Mouse (Mus musculus): ENCODE measurements around the gene Gabbr2. TPM values are rescaled to one million over a fixed set of nuclear protein-coding genes. Genes with fewer than 3 reads are reported as not detected.
A peak's percentile ranks its signal among the peaks of the same experiment; 100 is the strongest.

Gene Gabbr2
- polyA plus RNA-seq, 1 experiment = not detected

- no peaks in the 10 kb centered on the region for H3K36me3 ChIP-seq (ENCODE audit: control insufficient read depth, insufficient read depth)
Observed at GRCm38 (mm10) chr4:46915476-46915875, 76.2 kb downstream of the Gabbr2 start.

GRCm38 (mm10) chr4:46914606-46915005 is 77.1 kb downstream of the Gabbr2 start:
- no peak for TF ChIP-seq CEBPB (IDR thresholded peaks at IDR 0.05; ENCODE audit: low read depth)
- TF ChIP-seq MYOG (IDR thresholded peaks at IDR 0.05; ENCODE audit: control insufficient read depth, extremely low read depth, insufficient read length) = no peak
- no peak for TF ChIP-seq MYOD1 (IDR thresholded peaks at IDR 0.05; ENCODE audit: control insufficient read depth, insufficient read length, low read depth)
- TF ChIP-seq CTCF (IDR thresholded peaks at IDR 0.05; ENCODE audit: control insufficient read depth, insufficient read depth, insufficient read length) = no peak
- no peak overlapping the region for H3K4me3 ChIP-seq (ENCODE audit: insufficient read depth, poor library complexity, severe bottlenecking)
- no peaks in the 10 kb centered on the region for H3K36me3 ChIP-seq (ENCODE audit: control insufficient read depth, insufficient read depth)
- H3K27me3 ChIP-seq (ENCODE audit: control insufficient read depth, insufficient read depth, insufficient read length) = no peaks in the 10 kb centered on the region
- no peak overlapping the region for H3ac ChIP-seq (ENCODE audit: control insufficient read depth, insufficient read length, low read depth)
- no peaks in the 10 kb centered on the region for H3K79me2 ChIP-seq (ENCODE audit: control insufficient read depth, insufficient read depth)
- no peaks in the 10 kb centered on the region for H3K79me3 ChIP-seq (ENCODE audit: low read depth)

More at GRCm38 (mm10) chr4:46915476-46915875, 76.2 kb downstream of the Gabbr2 start:
- Histone ChIP-seq H3K27me3 (ENCODE audit: control insufficient read depth, insufficient read depth, insufficient read length) (no peaks in the 10 kb centered on the region), H3K4me3 (ENCODE audit: insufficient read depth, poor library complexity, severe bottlenecking) (no peak overlapping the region), H3K79me2 (ENCODE audit: control insufficient read depth, insufficient read depth) (no peaks in the 10 kb centered on the region), H3ac (ENCODE audit: control insufficient read depth, insufficient read length, low read depth) (no peak overlapping the region), H3K79me3 (ENCODE audit: low read depth) (no peaks in the 10 kb centered on the region)
- TF ChIP-seq CTCF (IDR thresholded peaks at IDR 0.05; ENCODE audit: control insufficient read depth, insufficient read depth, insufficient read length) (no peak), MYOG (IDR thresholded peaks at IDR 0.05; ENCODE audit: control insufficient read depth, extremely low read depth, insufficient read length) (no peak), USF1 (IDR thresholded peaks at IDR 0.05; ENCODE audit: low read depth) (no peak), FOSL1 (IDR thresholded peaks at IDR 0.05; ENCODE audit: insufficient read depth, low read length, poor library complexity, severe bottlenecking) (no peak), MYOD1 (IDR thresholded peaks at IDR 0.05; ENCODE audit: control insufficient read depth, insufficient read length, low read depth) (no peak), MAX (IDR thresholded peaks at IDR 0.05) (no peak), CEBPB (IDR thresholded peaks at IDR 0.05; ENCODE audit: low read depth) (no peak)

DNA sequence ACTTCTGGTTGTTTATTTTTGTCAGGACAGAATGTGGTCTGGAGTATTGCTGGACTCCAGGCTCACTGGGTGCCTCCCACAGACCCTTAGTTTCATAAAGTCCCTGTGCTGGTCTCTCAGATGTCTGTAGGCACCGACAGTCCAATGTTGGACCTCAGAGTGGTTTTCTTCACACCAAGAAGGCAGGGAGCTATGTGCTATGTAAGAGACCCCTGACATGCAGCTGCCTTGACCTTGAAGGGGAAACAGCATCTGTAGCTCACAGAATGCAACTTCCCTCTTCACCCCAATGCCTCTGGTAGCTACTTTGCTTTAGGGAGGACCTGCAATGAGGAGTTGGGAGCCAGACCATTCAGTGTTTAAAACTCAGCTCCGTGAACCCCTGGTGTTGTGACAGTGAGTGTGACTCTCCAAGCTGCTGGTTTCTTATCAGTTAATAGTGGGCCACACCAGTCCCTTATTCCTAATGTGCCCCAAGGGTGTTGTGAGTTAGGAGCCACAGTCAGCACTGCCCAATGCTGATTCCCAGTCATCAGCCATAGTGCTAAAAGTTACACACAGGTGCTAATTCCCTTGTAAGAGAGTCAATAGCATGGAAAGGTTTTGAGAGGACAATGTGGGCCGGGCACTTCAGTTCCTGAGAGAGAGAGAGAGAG is 85.5 kb downstream of the Gabbr2 start:
- TF ChIP-seq USF1 (IDR thresholded peaks at IDR 0.05; ENCODE audit: low read depth) (no peak), FOSL1 (IDR thresholded peaks at IDR 0.05; ENCODE audit: insufficient read depth, low read length, poor library complexity, severe bottlenecking) (no peak), MYOD1 (IDR thresholded peaks at IDR 0.05; ENCODE audit: control insufficient read depth, insufficient read length, low read depth) (no peak), MYOG (IDR thresholded peaks at IDR 0.05; ENCODE audit: control insufficient read depth, extremely low read depth, insufficient read length) (no peak), MAX (IDR thresholded peaks at IDR 0.05) (no peak)
- Histone ChIP-seq H3K36me3 (ENCODE audit: control insufficient read depth, insufficient read depth) (no peaks in the 10 kb centered on the region), H3K79me2 (ENCODE audit: control insufficient read depth, insufficient read depth) (no peaks in the 10 kb centered on the region), H3K79me3 (ENCODE audit: low read depth) (no peaks in the 10 kb centered on the region), H3K4me3 (ENCODE audit: insufficient read depth, poor library complexity, severe bottlenecking) (no peak overlapping the region), H3K27me3 (ENCODE audit: control insufficient read depth, insufficient read depth, insufficient read length) (no peaks in the 10 kb centered on the region), H3ac (ENCODE audit: control insufficient read depth, insufficient read length, low read depth) (no peak overlapping the region)

DNA sequence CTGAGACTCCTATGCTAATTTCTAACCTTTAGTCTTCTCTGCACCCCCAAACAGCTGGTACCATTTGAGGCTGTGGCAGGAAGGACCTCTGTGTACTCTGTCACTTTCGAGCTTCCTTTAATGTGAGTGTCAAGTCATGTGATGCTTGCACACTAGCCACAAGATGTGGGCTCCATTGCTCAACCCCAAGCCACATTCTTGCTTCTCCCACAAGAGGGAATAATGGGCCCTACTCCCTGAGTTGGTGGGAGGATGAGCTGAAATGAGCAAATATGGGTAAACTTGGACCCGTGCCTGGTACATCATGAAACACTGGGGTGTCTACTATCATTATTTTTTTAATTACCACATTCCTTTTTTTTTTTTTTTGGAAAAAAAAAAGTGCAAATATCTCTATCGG is 86.5 kb downstream of the Gabbr2 start:
- Histone ChIP-seq H3K27me3 (ENCODE audit: control insufficient read depth, insufficient read depth, insufficient read length) (no peaks in the 10 kb centered on the region), H3ac (ENCODE audit: control insufficient read depth, insufficient read length, low read depth) (no peak overlapping the region), H3K36me3 (ENCODE audit: control insufficient read depth, insufficient read depth) (no peaks in the 10 kb centered on the region), H3K79me2 (ENCODE audit: control insufficient read depth, insufficient read depth) (no peaks in the 10 kb centered on the region), H3K79me3 (ENCODE audit: low read depth) (no peaks in the 10 kb centered on the region), H3K4me3 (ENCODE audit: insufficient read depth, poor library complexity, severe bottlenecking) (no peak overlapping the region)
- TF ChIP-seq CTCF (IDR thresholded peaks at IDR 0.05; ENCODE audit: control insufficient read depth, insufficient read depth, insufficient read length) (no peak), CEBPB (IDR thresholded peaks at IDR 0.05; ENCODE audit: low read depth) (peak; percentile 40)

DNA sequence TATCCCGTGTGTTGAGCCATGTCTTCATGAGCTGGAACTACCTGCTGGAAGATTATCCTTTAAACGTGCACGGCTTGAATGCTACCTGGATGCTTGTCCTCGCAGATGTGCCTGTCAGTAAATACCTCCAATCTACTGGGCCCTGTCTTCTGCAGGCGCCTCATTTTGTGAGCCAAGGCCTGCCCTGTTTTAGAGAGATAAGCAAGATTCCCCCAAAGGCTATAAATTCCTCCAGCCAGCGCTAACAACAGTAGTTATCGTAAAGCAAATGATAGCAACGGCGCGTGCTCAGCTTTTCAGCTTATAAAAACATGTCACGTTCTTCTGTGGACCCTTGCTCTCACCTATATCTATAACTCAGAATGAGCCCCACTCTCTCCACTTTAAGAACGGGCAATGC is 87.5 kb downstream of the Gabbr2 start:
- Histone ChIP-seq H3K79me2 (ENCODE audit: control insufficient read depth, insufficient read depth) (no peaks in the 10 kb centered on the region), H3K4me3 (ENCODE audit: insufficient read depth, poor library complexity, severe bottlenecking) (no peak overlapping the region), H3K36me3 (ENCODE audit: control insufficient read depth, insufficient read depth) (no peaks in the 10 kb centered on the region), H3K27me3 (ENCODE audit: control insufficient read depth, insufficient read depth, insufficient read length) (no peaks in the 10 kb centered on the region), H3ac (ENCODE audit: control insufficient read depth, insufficient read length, low read depth) (no peak overlapping the region), H3K79me3 (ENCODE audit: low read depth) (no peaks in the 10 kb centered on the region)
- TF ChIP-seq CEBPB (IDR thresholded peaks at IDR 0.05; ENCODE audit: low read depth) = no peak
- no peak for TF ChIP-seq MYOD1 (IDR thresholded peaks at IDR 0.05; ENCODE audit: control insufficient read depth, insufficient read length, low read depth)
- no peak for TF ChIP-seq MAX (IDR thresholded peaks at IDR 0.05)
- TF ChIP-seq CTCF (IDR thresholded peaks at IDR 0.05; ENCODE audit: control insufficient read depth, insufficient read depth, insufficient read length) = no peak
- no peak for TF ChIP-seq MYOG (IDR thresholded peaks at IDR 0.05; ENCODE audit: control insufficient read depth, extremely low read depth, insufficient read length)
- no peak for TF ChIP-seq FOSL1 (IDR thresholded peaks at IDR 0.05; ENCODE audit: insufficient read depth, low read length, poor library complexity, severe bottlenecking)
- no peak for TF ChIP-seq USF1 (IDR thresholded peaks at IDR 0.05; ENCODE audit: low read depth)

DNA sequence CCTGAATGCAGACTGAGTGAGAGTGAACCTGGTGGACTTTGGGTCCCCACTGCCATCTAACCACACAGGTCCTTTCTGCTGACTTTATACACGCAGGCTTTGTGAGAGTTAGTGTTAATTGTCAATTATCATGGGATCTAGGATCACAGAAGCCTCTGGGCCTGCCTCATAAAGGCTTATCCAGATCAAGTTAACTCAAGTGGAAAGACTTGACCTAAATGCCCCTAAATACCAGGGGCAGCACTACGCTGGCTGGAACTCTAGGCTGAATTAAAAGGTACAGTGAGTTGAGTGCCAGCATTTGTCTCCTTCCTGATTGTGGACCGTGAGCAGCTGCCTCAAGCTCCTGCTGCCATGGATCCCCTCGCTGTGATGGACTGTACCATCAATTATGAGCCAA is 93.1 kb downstream of the Gabbr2 start:
- H3K27me3 ChIP-seq (ENCODE audit: control insufficient read depth, insufficient read depth, insufficient read length) = no peaks in the 10 kb centered on the region
- H3ac ChIP-seq (ENCODE audit: control insufficient read depth, insufficient read length, low read depth) = no peak overlapping the region
- H3K4me3 ChIP-seq (ENCODE audit: insufficient read depth, poor library complexity, severe bottlenecking) = no peak overlapping the region
- no peak for TF ChIP-seq MAX (IDR thresholded peaks at IDR 0.05)
- TF ChIP-seq USF1 (IDR thresholded peaks at IDR 0.05; ENCODE audit: low read depth) = no peak
- no peak for TF ChIP-seq CEBPB (IDR thresholded peaks at IDR 0.05; ENCODE audit: low read depth)
- TF ChIP-seq CTCF (IDR thresholded peaks at IDR 0.05; ENCODE audit: control insufficient read depth, insufficient read depth, insufficient read length) = no peak
- TF ChIP-seq MYOG (IDR thresholded peaks at IDR 0.05; ENCODE audit: control insufficient read depth, extremely low read depth, insufficient read length) = no peak
- TF ChIP-seq FOSL1 (IDR thresholded peaks at IDR 0.05; ENCODE audit: insufficient read depth, low read length, poor library complexity, severe bottlenecking) = no peak
- no peaks in the 10 kb centered on the region for H3K79me3 ChIP-seq (ENCODE audit: low read depth)
- H3K36me3 ChIP-seq (ENCODE audit: control insufficient read depth, insufficient read depth) = no peaks in the 10 kb centered on the region
- H3K79me2 ChIP-seq (ENCODE audit: control insufficient read depth, insufficient read depth) = no peaks in the 10 kb centered on the region

Data from C2C12 (cell line).